Mouse (Mus musculus) forebrain, embryonic 10.5 days (tissue): ENCODE measurements around the gene Rtn4rl2. TPM values are rescaled to one million over a fixed set of nuclear protein-coding genes. Genes with fewer than 3 reads are reported as not detected.

ENCODE experiments used
- DNase-seq: peaks from one replicate; pipeline ENCODE4 v3.0.0-alpha.2; 2017; ENCODE audit warnings: low spot score; ENCODE audit errors: extremely low spot score
- H3K27ac ChIP-seq: fragments of 300-500 bp; sonication (generic); 2 replicates; pipeline ENCODE4 v1.5.1; 2016; ENCODE audit warnings: mild to moderate bottlenecking
- H3K27me3 ChIP-seq: fragments of 300-500 bp; sonication (generic); 2 replicates; pipeline ENCODE4 v1.6.1; 2016; ENCODE audit warnings: mild to moderate bottlenecking; ENCODE audit not compliant: poor library complexity, severe bottlenecking
- H3K36me3 ChIP-seq: fragments of 300-500 bp; sonication (generic); replicated peaks from 2 replicates; pipeline ENCODE4 v1.6.1; 2016; ENCODE audit warnings: mild to moderate bottlenecking, moderate library complexity
- H3K4me1 ChIP-seq: fragments of 300-500 bp; sonication (generic); 2 replicates; pipeline ENCODE4 v1.6.1; 2016
- H3K4me3 ChIP-seq: fragments of 300-500 bp; sonication (generic); 2 replicates; pipeline ENCODE4 v1.5.1; 2016; ENCODE audit warnings: mild to moderate bottlenecking, moderate library complexity
- H3K9me3 ChIP-seq: fragments of 300-500 bp; sonication (generic); 2 replicates; pipeline ENCODE4 v1.6.1; 2016; ENCODE audit warnings: mild to moderate bottlenecking, moderate library complexity
- WGBS: fragments of 180-500 bp; shearing (Covaris S2); methylation state at CpG from one replicate; pipeline ENCODE4 v1.1.7; 2016; 5-methylcytosine and 5-hydroxymethylcytosine counted together
- polyA plus RNA-seq: library from polyadenylated mRNA; unstranded; fragments of >200 nt; fragmentation: Nextera tagmentation; extraction: Ambion mirVana; gene quantifications from 2 replicates; pipeline ENCODE4 v1.2.1, GENCODE M21; 2016

Rtn4rl2 gene
- polyA plus RNA-seq, 1 experiment from 2014 or later = 0.78 TPM

- 93% methylated on average over 1 of the region's 1 CpGs for whole genome bisulfite sequencing
These were observed 28.0 kb downstream of the Rtn4rl2 start for GRCm38 (mm10) chr2:84858551-84858950.

GRCm38 (mm10) chr2:84855732-84856131, 30.8 kb downstream of the Rtn4rl2 start:
- no peak overlapping the region for H3K4me3 ChIP-seq
- H3K4me1 ChIP-seq = peaks cover 11% of the 10 kb centered on the region
- DNase-seq = no peak
- H3K27ac ChIP-seq = no peak overlapping the region
- no peaks in the 10 kb centered on the region for H3K9me3 ChIP-seq
- 73% methylated on average over 2 of the region's 2 CpGs for WGBS
- H3K27me3 ChIP-seq = no peaks in the 10 kb centered on the region
- H3K36me3 ChIP-seq = peaks cover 94% of the 10 kb centered on the region

More at GRCm38 (mm10) chr2:84858551-84858950, 28.0 kb downstream of the Rtn4rl2 start:
- H3K4me3 ChIP-seq = no peak overlapping the region
- H3K27me3 ChIP-seq = no peaks in the 10 kb centered on the region
- no peak overlapping the region for H3K27ac ChIP-seq
- no peaks in the 10 kb centered on the region for H3K4me1 ChIP-seq
- no peak for DNase-seq
- no peaks in the 10 kb centered on the region for H3K9me3 ChIP-seq
- peaks cover 99% of the 10 kb centered on the region for H3K36me3 ChIP-seq

GRCm38 (mm10) chr2:84851130-84852040, 35.1 kb downstream of the Rtn4rl2 start:
- H3K4me3 ChIP-seq = peak overlapping the region; percentile 4; the same call in 1 of the 2 replicates
- 34% methylated on average over 23 of the region's 23 CpGs for WGBS
- DNase-seq = peak; percentile 59
- peaks cover 24% of the 10 kb centered on the region for H3K4me1 ChIP-seq
- no peaks in the 10 kb centered on the region for H3K9me3 ChIP-seq
- peaks cover 92% of the 10 kb centered on the region for H3K36me3 ChIP-seq
- H3K27ac ChIP-seq = peak overlapping the region; percentile 32; the same call in 1 of the 2 replicates
- no peaks in the 10 kb centered on the region for H3K27me3 ChIP-seq

- no peak overlapping the region; the same call in 1 of the 2 replicates for H3K4me3 ChIP-seq
- H3K27ac ChIP-seq = no peak overlapping the region; the same call in 1 of the 2 replicates
- 70% methylated on average over 7 of the region's 7 CpGs for WGBS
- H3K9me3 ChIP-seq = no peaks in the 10 kb centered on the region
- H3K27me3 ChIP-seq = no peaks in the 10 kb centered on the region
- H3K4me1 ChIP-seq = peaks cover 24% of the 10 kb centered on the region
- no peak for DNase-seq
- peaks cover 92% of the 10 kb centered on the region for H3K36me3 ChIP-seq
These were observed 35.9 kb downstream of the Rtn4rl2 start for GRCm38 (mm10) chr2:84850407-84851129.

GRCm38 (mm10) chr2:84845226-84845625, 41.3 kb downstream of the Rtn4rl2 start:
- H3K4me3 ChIP-seq = no peak overlapping the region
- 90% methylated on average over 1 of the region's 1 CpGs for WGBS

GRCm38 (mm10) chr2:84843654-84844053, 42.9 kb downstream of the Rtn4rl2 start:
- DNase-seq = no peak
- no peaks in the 10 kb centered on the region for H3K9me3 ChIP-seq
- no peak overlapping the region for H3K4me3 ChIP-seq
- peaks cover 48% of the 10 kb centered on the region for H3K36me3 ChIP-seq
- H3K27me3 ChIP-seq = peaks cover 6% of the 10 kb centered on the region
- peaks cover 41% of the 10 kb centered on the region for H3K4me1 ChIP-seq
- WGBS = 87% methylated on average over 6 of the region's 6 CpGs
- no peak overlapping the region for H3K27ac ChIP-seq

More at GRCm38 (mm10) chr2:84845226-84845625, 41.3 kb downstream of the Rtn4rl2 start:
- Histone ChIP-seq H3K36me3 (peaks cover 64% of the 10 kb centered on the region), H3K9me3 (no peaks in the 10 kb centered on the region), H3K27me3 (no peaks in the 10 kb centered on the region), H3K4me1 (peaks cover 29% of the 10 kb centered on the region), H3K27ac (no peak overlapping the region)
- no peak for DNase-seq

- DNase-seq = no peak
- Histone ChIP-seq H3K27ac (peak overlapping the region; percentile 96; the same call in 1 of the 2 replicates), H3K4me1 (peaks cover 41% of the 10 kb centered on the region), H3K4me3 (peak overlapping the region; percentile 79), H3K9me3 (no peaks in the 10 kb centered on the region), H3K27me3 (peaks cover 24% of the 10 kb centered on the region), H3K36me3 (peaks cover 32% of the 10 kb centered on the region)
These were observed 44.6 kb downstream of the Rtn4rl2 start for GRCm38 (mm10) chr2:84841905-84842304.

- Histone ChIP-seq H3K27ac (peak overlapping the region; percentile 96), H3K27me3 (peaks cover 25% of the 10 kb centered on the region), H3K4me3 (peak overlapping the region; percentile 79), H3K4me1 (peaks cover 41% of the 10 kb centered on the region), H3K9me3 (no peaks in the 10 kb centered on the region), H3K36me3 (peaks cover 23% of the 10 kb centered on the region)
- WGBS = 9% methylated on average over 17 of the region's 17 CpGs
- no peak for DNase-seq
These were observed 45.6 kb downstream of the Rtn4rl2 start for GRCm38 (mm10) chr2:84840748-84841563.

GRCm38 (mm10) chr2:84840016-84840747, 46.3 kb downstream of the Rtn4rl2 start:
- H3K27ac ChIP-seq = peak overlapping the region; percentile 96
- H3K27me3 ChIP-seq = peaks cover 25% of the 10 kb centered on the region
- peak; percentile 85 for DNase-seq
- under 1% methylated on average over 54 of the region's 54 CpGs for WGBS
- no peaks in the 10 kb centered on the region for H3K9me3 ChIP-seq
- peak overlapping the region; percentile 79 for H3K4me3 ChIP-seq
- H3K4me1 ChIP-seq = peaks cover 41% of the 10 kb centered on the region
- H3K36me3 ChIP-seq = peaks cover 15% of the 10 kb centered on the region

- H3K4me1 ChIP-seq = peaks cover 41% of the 10 kb centered on the region
- under 1% methylated on average over 47 of the region's 47 CpGs for WGBS
- H3K27ac ChIP-seq = peak overlapping the region; percentile 96
These were observed 47.2 kb downstream of the Rtn4rl2 start for GRCm38 (mm10) chr2:84838993-84839980.

GRCm38 (mm10) chr2:84838593-84838949, 47.9 kb downstream of the Rtn4rl2 start, which contains the start of gene Slc43a1:
Gene Slc43a1 (plus strand): TSS chr2:84838850.
- H3K27me3 ChIP-seq = peaks cover 25% of the 10 kb centered on the region
- no peaks in the 10 kb centered on the region for H3K36me3 ChIP-seq
- no peak for DNase-seq
- H3K27ac ChIP-seq = peak within 1 kb of the TSS; percentile 96
- H3K9me3 ChIP-seq = no peaks in the 10 kb centered on the region
- peak within 1 kb of the TSS; percentile 79 for H3K4me3 ChIP-seq
- WGBS = 15% methylated on average over 10 of the region's 10 CpGs
- peaks cover 41% of the 10 kb centered on the region for H3K4me1 ChIP-seq

More at GRCm38 (mm10) chr2:84838993-84839980, 47.2 kb downstream of the Rtn4rl2 start:
- DNase-seq = peak; percentile 56
- Histone ChIP-seq H3K36me3 (peaks cover 6% of the 10 kb centered on the region), H3K9me3 (no peaks in the 10 kb centered on the region), H3K27me3 (peaks cover 25% of the 10 kb centered on the region), H3K4me3 (peak overlapping the region; percentile 79)
